Mouse (Mus musculus) heart, adult 2 months (tissue): Measurements from ENCODE around the gene Ctnna2. TPM values are rescaled to one million over a fixed set of nuclear protein-coding genes. Genes with fewer than 3 reads are reported as not detected.

Source experiments
- DNase-seq, 2 experiments: peaks; one replicate each; pipeline ENCODE4 v3.0.0; 2021
- H3K27ac ChIP-seq: fragments of 200-600 bp; 2 replicates; pipeline ENCODE4 v1.8.1; 2022
- H3K27me3 ChIP-seq: fragments of 200-500 bp; 2 replicates; pipeline ENCODE4 v1.6.1; 2012; ENCODE audit warnings: mild to moderate bottlenecking, low read length, inconsistent platforms, mixed read lengths; ENCODE audit not compliant: control insufficient read depth, insufficient read depth
- H3K36me3 ChIP-seq: fragments of 200-500 bp; 2 replicates; pipeline ENCODE4 v1.6.1; 2012; ENCODE audit warnings: low read length, inconsistent platforms; ENCODE audit not compliant: control insufficient read depth, insufficient read depth
- H3K4me1 ChIP-seq: fragments of 200-500 bp; 2 replicates; pipeline ENCODE4 v1.6.1; 2011; ENCODE audit warnings: low read length; ENCODE audit not compliant: control insufficient read depth, insufficient read depth
- H3K4me3 ChIP-seq: fragments of 200-600 bp; 2 replicates; pipeline ENCODE4 v1.8.1; 2022
- H3K79me2 ChIP-seq: fragments of 200-500 bp; replicated peaks from 2 replicates; pipeline ENCODE4 v1.6.1; 2012; ENCODE audit warnings: mild to moderate bottlenecking, inconsistent platforms, low read length, moderate library complexity, mixed read lengths; ENCODE audit not compliant: control insufficient read depth, insufficient read depth
- H3K9ac ChIP-seq: fragments of 200-500 bp; 2 replicates; pipeline ENCODE4 v1.6.1; 2012; ENCODE audit warnings: low read depth, mild to moderate bottlenecking, control low read depth, inconsistent platforms, low read length, mixed read lengths
- CTCF ChIP-seq: fragments of 200-600 bp; IDR thresholded peaks from 2 replicates; pipeline ENCODE4 v1.8.1; 2022; ENCODE audit warnings: antibody characterized with exemption, mild to moderate bottlenecking, moderate library complexity
- EP300 ChIP-seq: fragments of 200-500 bp; IDR thresholded peaks from 2 replicates; pipeline ENCODE4 v1.6.1; 2011; ENCODE audit warnings: low read depth, low read length, control low read depth; ENCODE audit not compliant: insufficient read depth
- POLR2A ChIP-seq: fragments of 200-500 bp; IDR thresholded peaks from 2 replicates; pipeline ENCODE4 v1.6.1; 2011; ENCODE audit warnings: mild to moderate bottlenecking, low read depth, low read length, control low read depth; ENCODE audit not compliant: insufficient read depth
- WGBS: fragments of 180-500 bp; shearing (Covaris S2); methylation state at CpG from one replicate; pipeline ENCODE4 v1.1.7; 2018; 5-methylcytosine and 5-hydroxymethylcytosine counted together
- intact Hi-C: fragments of 180-260 bp; cut with DNase I; formaldehyde crosslinking; loops from one replicate; pipeline ENCODE4 v1.15.1; 2025
- polyA plus RNA-seq: library from polyadenylated mRNA; depleted of rRNA; stranded (reverse); fragments of >200 nt; gene quantifications from 2 replicates; pipeline ENCODE4 v1.2.3, GENCODE M21; 2012
- total RNA-seq, 2 experiments: library from RNA; stranded (reverse); gene quantifications; 2 replicates each; pipeline ENCODE4 v1.2.3; 2021

Gene Ctnna2
- total and polyA plus RNA-seq, 3 experiments = 0.06 TPM; not detected in 2

DNA sequence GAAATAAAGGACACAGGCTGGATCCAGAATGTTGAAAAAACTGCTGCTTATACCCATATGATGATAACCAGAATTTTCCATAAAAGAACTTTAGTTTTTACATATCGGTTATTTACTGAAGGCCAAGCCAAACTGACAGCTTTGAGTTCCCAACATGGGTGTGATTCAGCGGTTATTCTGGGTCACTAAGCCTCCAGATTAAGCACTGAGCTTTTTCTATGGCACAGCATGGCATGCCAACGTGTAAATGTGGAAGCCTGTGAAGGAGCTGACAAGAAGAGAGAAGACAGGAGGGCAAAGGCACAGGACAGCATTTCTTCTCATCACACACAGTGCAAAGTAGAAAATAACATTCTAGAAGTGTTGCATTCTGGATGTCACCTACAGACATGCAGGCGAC lies 240.9 kb downstream of the Ctnna2 start:
- intact Hi-C loops = no loop called here
- H3K4me3 ChIP-seq = no peak overlapping the region
- TF ChIP-seq CTCF (no peak), EP300 (no peak), POLR2A (no peak)
- no peak for DNase-seq
- no peak overlapping the region for H3K9ac ChIP-seq
- H3K4me1 ChIP-seq = no peaks in the 10 kb centered on the region
- H3K36me3 ChIP-seq = no peaks in the 10 kb centered on the region
- no peaks in the 10 kb centered on the region for H3K27me3 ChIP-seq
- no peaks in the 10 kb centered on the region for H3K79me2 ChIP-seq
- 59% methylated on average over 4 of the region's 4 CpGs for WGBS
- no peak overlapping the region for H3K27ac ChIP-seq

DNA sequence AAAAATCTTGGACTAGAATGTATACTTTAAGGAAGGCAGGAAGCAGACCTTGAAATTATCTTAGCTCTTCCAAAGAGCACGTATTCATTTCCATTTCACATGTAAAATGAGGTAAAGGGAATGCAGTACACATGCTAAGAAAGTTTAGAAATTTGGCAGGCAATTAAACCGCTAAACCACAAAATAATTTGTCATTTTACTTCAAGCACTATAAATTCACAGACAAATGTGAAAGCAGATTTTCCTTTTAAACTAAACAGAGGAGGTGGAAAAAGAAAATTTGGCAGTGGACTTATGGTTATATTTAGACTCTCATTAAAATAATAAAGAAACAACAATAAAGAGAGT lies 254.6 kb downstream of the Ctnna2 start:
- no peaks in the 10 kb centered on the region for H3K79me2 ChIP-seq
- DNase-seq = no peak
- no peak overlapping the region for H3K9ac ChIP-seq
- intact Hi-C loops = no loop called here
- TF ChIP-seq CTCF = no peak
- TF ChIP-seq EP300 = no peak
- no peak for TF ChIP-seq POLR2A
- no peak overlapping the region for H3K4me3 ChIP-seq
- H3K36me3 ChIP-seq = no peaks in the 10 kb centered on the region
- WGBS = 59% methylated on average over 2 of the region's 2 CpGs
- H3K27me3 ChIP-seq = no peaks in the 10 kb centered on the region
- H3K27ac ChIP-seq = no peak overlapping the region
- H3K4me1 ChIP-seq = no peaks in the 10 kb centered on the region

DNA sequence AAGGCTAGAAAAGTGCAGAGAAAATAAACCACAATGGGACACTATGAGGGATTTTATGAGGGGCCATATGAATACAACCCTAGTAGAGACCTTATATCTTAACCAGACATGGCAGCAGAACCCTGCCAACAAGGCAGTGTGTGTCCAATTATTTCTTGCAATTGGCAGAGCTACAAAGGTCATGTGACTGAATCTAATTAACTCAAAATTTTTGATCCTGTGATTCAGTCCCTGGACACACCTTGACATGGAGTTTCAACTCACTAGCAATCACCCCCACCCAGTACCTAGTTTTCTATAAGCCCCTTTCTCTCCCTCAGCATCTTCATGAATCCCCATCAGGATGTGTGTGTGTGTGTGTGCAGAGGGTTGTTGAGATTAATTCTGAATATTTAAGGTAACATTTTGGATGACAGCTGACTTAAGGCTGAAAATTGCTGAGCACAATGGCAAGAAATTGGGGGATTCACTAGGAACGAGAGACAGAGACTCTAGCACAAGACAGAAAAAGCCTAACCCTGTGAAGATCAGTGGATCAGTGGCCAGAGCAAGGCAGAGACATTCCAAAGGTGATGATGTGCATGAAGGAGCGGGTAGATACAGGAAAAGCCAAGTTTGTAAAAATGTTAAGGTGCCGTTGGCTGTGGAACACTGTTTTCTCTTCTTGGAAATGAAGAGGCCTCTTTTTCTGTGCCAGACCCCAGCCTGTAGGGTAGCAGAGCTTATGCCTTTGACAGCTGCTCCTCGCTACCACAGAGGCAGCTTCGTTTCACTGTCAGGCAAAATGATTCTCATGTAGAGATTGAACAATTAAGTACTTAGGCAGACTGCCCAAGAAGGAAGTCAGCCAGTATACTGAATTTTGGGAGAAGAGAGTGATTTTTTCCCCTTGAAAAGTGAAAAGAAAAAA lies 255.2 kb downstream of the Ctnna2 start:
- Histone ChIP-seq H3K36me3 (no peaks in the 10 kb centered on the region), H3K79me2 (no peaks in the 10 kb centered on the region), H3K4me1 (no peaks in the 10 kb centered on the region), H3K4me3 (no peak overlapping the region), H3K9ac (no peak overlapping the region), H3K27me3 (no peaks in the 10 kb centered on the region), H3K27ac (no peak overlapping the region)
- no peak for DNase-seq
- WGBS = 47% methylated on average over 5 of the region's 5 CpGs
- TF ChIP-seq EP300 = no peak
- TF ChIP-seq POLR2A = no peak
- no peak for TF ChIP-seq CTCF
- intact Hi-C loops = no loop called here

DNA sequence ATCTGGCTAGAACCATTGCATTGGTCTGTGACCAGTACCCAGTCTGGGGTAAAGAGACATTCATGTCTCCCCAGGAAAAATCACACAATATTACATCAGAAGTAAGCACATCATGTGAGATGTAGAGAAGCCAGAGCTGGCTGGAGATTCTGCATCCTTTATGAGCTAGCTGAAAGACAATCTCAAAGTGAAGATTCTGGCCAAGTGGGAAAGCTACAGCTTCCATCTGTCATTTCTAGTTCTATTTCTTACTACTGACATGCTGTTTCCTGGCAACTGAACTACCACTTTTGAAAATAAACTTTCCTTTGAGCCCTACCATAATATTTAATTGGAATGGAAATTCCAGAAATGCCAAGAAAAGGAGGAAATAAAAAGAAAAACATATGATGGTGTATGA lies 285.4 kb downstream of the Ctnna2 start:
- intact Hi-C loops = no loop called here
- no peaks in the 10 kb centered on the region for H3K4me1 ChIP-seq
- H3K27me3 ChIP-seq = no peaks in the 10 kb centered on the region
- DNase-seq = no peak
- H3K36me3 ChIP-seq = no peaks in the 10 kb centered on the region
- no peak overlapping the region for H3K9ac ChIP-seq
- TF ChIP-seq EP300 (no peak), POLR2A (no peak), CTCF (no peak)
- H3K4me3 ChIP-seq = no peak overlapping the region
- no peak overlapping the region for H3K27ac ChIP-seq
- no peaks in the 10 kb centered on the region for H3K79me2 ChIP-seq

DNA sequence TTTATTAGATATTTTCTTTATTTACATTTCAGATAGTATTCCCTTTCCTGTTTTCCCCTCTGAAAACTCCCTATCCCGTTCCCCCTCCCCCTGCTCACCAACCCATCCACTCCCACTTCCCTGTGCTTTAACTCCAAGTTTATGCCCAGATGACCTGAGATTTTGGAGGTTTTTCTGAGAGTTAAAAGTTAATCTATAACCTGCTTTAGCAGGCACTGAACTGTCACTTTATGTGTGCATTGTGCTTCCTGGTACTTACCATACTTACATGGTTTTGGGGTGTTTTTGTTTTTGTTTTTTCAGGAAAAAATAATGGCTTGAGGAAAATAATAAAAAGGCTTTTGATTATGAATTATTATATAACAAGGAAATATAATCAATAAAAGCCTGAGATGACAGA lies 292.3 kb downstream of the Ctnna2 start:
- TF ChIP-seq EP300 = no peak
- no peak for TF ChIP-seq POLR2A
- no peak for TF ChIP-seq CTCF
- H3K27me3 ChIP-seq = no peaks in the 10 kb centered on the region
- intact Hi-C loops = no loop called here
- no peaks in the 10 kb centered on the region for H3K4me1 ChIP-seq
- 75% methylated on average over 1 of the region's 1 CpGs for WGBS
- H3K9ac ChIP-seq = no peak overlapping the region
- no peaks in the 10 kb centered on the region for H3K36me3 ChIP-seq
- H3K27ac ChIP-seq = no peak overlapping the region
- H3K79me2 ChIP-seq = no peaks in the 10 kb centered on the region
- H3K4me3 ChIP-seq = no peak overlapping the region
- no peak for DNase-seq

DNA sequence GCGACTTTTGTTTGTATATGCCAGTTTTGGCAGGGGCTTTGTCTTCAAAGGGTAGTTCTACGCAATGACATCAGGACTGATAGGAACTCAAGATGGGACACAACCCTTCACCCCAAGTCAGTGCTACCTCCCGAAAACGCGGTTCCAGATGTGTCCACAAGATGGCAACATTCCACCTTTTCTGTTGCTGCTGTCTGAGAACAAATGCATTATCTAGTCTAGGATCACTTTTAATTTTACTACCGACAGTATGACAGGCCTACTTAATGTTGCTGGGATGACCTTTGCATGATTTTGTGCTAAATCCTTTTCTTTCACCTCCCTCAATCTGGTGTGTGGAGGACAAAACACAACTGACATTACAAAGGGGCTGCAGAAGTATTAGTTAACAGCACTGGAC lies 329.4 kb downstream of the Ctnna2 start:
- Histone ChIP-seq H3K36me3 (no peaks in the 10 kb centered on the region), H3K4me1 (no peaks in the 10 kb centered on the region), H3K27me3 (no peaks in the 10 kb centered on the region), H3K9ac (no peak overlapping the region), H3K27ac (no peak overlapping the region), H3K4me3 (no peak overlapping the region), H3K79me2 (no peaks in the 10 kb centered on the region)
- no peak for DNase-seq
- intact Hi-C loops = no loop called here
- 10% methylated on average over 6 of the region's 6 CpGs for WGBS
- TF ChIP-seq POLR2A (no peak), EP300 (no peak), CTCF (peak; percentile 62)
